Mouse (Mus musculus) gastrocnemius, adult 18-20 months (tissue): Measurements from ENCODE around the gene Ext2. TPM values are rescaled to one million over a fixed set of nuclear protein-coding genes. Genes with fewer than 3 reads are reported as not detected.

ENCODE experiments used
- DNase-seq: peaks from one replicate; pipeline ENCODE4 v3.0.0; 2021; ENCODE audit warnings: low spot score
- total RNA-seq, 2 experiments: library from RNA; stranded (reverse); gene quantifications; 2 replicates each; pipeline ENCODE4 v1.2.3; 2021

The Ext2 gene
- total RNA-seq, 2 experiments from 2014 or later: 39.0 to 40.2 TPM

DNA sequence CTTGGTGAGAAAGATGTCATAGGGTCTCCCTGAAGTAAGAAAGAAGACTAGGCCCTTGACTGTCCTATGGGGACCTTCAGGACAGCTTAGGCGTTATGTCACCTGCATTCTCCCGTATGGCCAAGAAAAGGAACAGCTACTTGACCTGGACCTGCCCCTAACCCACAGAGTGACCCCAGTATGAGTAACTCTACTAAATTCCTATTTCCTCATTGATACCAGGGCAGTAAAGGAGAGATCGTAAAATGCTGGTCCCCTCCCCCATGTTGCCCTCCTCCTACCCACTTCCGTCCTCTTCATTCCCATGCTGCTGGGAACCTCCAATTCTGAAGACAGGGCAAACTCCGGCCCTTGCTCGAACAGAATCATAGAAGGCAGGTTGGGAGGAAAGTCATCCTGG, 177.6 kb downstream of the Ext2 start:
- no peak for DNase-seq

DNA sequence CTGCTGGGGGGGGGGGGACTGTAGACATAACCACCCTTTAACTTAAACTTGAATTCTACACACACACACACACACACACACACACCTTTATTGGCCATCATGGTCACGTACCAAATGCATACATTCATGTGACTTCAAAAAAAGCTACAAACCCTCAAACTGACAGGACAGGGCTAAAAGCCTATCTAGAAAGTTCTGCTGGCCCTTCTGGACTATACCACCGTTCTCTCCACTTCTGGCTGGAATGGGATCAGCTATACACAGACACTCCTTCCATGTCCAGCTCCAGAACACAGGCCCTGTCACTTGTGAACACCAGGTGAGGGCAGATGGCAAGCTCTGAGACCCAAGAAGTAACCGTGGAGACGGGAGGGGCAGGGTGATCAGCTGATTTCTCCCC, 178.1 kb downstream of the Ext2 start:
- no peak for DNase-seq

DNA sequence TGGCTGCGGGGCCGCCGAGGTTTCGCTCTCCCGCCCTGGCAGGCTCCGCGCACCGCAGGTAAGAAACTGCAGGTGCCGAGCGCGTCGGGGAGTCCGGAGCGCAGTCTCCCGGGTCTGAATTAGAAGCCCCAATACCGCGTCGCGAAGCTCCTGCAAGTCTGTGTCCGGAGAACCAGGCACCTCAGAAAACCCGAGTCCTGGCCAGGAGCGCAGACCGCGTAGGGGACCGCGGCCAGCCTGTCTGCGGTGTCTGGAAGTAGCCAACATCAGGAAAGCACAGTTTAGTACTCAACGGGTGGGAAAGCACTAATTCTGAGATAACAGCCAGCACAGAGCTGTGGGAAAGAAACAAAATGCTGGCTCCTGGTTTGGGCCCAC, 179.0 kb downstream of the Ext2 start:
- no peak for DNase-seq

DNA sequence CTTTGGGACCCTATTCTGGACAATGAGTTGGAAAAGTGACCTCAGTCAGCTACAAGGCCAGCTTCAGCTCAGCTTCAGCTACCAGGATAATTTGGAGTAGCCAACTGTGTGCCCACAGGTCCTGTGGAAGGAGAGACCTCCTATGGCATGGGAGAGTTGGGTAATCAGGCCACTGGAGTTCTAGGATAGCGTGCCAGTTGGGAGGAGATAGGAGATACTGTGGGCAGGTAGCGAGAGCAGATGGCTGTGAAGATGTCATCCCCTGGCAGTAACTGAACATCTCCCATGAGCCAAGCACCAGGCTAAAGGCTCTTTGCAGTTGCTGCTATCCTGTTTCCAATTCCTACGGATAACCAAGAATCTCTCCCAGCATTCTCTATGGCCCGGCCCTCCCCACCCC, 187.8 kb downstream of the Ext2 start:
- no peak for DNase-seq

DNA sequence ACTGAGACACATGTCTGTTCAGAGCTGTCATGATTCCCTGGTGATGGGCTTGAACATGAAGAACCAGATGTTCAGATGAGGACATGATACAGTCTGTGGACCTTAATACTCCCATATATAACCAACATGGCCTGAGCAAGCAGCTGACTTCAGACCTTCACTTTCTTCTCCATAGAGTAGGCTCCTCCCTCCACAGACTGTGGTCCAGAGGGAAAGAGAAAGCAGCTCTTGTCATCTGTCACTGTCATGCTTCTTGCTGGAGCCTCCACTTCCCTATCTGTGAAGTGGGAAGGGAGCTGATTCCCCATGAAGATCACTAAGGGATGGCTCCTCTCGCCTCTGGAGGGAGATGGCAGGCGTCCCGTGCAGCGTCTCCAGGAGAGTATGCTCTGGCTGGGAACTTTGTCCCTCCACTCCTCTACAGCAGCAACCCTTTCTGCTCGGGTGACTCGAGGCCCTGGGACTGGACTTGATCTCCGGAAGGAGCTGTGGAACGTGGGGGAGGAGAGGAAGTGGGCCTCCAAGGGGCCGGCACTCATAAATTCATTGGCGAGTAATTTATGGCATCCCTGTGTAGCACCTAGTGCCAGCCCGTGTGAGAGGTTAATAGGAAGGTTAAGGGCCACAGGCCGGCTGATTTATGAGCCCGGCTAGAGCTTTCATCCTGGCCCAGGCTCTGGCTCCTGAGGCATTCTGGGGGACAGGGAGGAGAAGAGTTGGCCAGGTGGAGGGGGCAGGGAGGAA, 197.5 kb downstream of the Ext2 start:
- no peak for DNase-seq

DNA sequence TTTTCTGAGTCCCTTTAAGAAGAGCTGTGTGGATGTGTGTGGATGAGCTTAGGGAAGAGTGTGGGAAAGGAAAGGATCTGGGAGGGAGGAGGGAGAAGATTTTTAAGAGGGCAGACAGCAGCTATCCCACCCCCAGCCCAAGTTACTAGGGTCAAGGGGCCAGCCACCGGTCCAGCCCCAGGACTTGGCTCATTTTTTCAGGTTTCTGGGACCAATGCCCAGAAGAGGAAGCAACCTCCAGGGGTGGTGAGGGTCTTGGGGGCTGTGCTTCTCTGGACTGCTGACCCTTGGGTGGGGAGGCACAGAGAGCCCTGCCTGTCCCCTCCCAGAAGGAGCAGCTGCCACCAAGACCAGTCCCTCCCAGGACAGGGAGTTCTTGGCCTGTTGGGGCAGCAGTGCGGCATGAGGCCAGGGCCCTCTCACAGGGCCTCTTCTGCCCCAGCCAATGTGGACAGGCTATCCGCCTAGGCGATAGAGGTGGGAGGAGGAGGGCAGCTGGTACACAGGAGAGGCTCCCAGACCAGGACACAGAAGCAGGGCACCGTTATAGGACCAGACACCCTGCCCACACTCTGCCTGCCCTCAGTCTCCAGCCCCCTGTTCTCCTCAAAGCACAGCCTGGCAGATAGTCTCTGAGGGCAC, 203.0 kb downstream of the Ext2 start:
- peak; percentile 70 for DNase-seq

DNA sequence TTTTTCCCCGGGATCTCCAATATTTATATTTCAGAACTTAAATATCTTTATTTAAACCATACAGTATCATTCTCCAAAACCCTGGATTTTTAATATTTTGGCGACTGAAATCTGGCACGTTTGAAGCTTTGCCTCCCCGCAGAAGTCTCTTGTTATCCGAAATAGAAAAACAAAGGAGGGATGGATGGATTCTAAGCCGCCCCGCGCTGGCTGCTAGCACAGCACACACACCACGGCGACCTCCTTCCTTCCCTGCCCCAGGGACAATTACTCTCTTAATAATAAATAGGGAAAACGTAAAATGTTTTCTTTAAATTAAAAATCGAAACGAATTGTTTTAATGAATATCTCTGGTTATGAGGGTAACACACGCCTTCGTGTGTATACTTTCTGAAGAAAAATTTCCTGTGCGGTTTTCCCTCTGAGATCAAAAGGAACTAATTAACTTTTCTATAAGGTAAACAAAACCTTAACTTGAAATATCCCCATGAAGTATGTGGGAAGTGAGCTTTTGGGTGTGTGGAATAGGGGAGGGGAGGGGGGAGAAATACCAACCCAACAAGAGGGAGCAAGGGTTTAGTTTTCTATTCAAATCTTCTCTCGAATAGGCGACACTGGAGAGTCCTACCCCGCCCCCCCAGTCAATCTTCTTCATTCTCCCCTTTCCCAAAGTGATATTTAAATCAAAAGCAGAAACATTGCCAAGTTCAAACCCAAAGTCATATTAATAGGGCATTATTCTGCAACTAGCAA, 203.7 kb downstream of the Ext2 start:
- DNase-seq: no peak

DNA sequence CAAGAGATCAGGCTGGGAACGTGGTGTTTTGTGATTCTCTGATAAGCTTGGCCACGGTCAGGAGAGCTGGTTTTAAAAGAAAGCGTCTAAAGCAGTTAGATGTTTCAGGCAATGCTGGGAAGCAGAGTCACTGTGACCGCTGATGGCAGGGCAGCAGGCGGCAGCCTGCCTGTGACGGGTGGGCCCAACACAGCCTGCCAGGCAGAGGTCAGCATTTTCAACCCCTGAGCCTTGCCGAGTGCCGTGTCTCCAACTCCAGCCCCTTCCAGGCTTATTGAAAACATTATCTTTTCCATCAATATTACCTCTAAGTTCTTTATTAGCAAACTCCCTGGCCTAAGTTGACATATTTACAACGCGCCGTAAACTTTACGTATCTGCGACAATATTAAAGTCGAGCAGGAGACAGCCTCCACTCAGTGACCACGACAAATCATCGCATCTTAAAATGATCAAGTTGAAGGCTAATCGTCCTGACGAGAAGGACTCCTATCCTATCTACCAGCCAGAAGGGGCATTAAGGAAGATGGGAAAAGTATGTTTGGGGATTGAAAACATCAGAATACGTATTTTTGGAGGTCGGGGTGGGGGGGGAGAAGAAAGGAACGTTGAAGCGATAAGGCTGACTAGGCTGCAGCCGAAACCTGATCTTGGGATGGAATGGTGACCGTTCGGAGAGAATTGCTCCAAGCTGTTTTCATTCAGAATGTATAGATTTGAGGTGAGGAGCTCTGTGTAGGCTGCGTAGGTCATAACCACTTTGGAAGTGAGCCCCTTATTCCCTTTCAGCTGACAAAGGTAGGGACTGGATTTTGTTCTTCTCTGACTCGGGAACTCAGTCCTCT, 206.3 kb downstream of the Ext2 start:
- no peak for DNase-seq

DNA sequence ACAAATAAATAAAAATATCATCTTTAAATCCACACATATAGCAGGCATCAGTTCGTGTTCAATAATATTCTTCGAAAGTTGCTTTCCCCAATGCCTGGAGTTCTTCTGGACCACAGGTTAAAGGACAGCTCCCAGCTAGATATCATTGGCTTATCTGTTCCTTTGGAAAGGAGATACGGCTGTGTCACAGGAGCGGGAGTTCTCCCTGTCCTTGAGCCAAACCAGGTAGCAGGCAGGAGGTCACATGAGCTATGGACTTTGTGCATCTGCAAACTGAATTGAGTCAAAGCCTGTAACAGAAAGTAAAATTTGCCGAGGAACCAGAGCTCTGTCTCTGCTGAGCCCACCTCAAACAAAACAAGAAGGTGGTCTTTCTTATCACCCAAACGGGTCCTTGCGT, 209.3 kb downstream of the Ext2 start:
- DNase-seq: no peak

Other genes with a start within 250 kb of the Ext2 start
- gene Alx4, start 180.2 kb downstream of the Ext2 start, total RNA-seq: under 1 TPM; 0.25 to 0.31 TPM
- gene Accs, start 27.4 kb upstream of the Ext2 start, total RNA-seq: 1 to 10 TPM; 3.2 to 3.4 TPM
- not detected for gene Accsl, start 46.6 kb upstream of the Ext2 start, total RNA-seq
- gene Gm13889, start 134.6 kb upstream of the Ext2 start, total RNA-seq: 10 to 100 TPM in 1 of 2 experiments, 1 to 10 TPM in 1; 4.8 to 23.7 TPM
- gene Gm27027, start 173.8 kb upstream of the Ext2 start, total RNA-seq: under 1 TPM in 1 of 2 experiments, not detected in 1; 0.64 TPM
- gene Alkbh3, start 188.2 kb upstream of the Ext2 start, total RNA-seq: 10 to 100 TPM; 59.3 to 60.1 TPM